Mouse (Mus musculus): ENCODE results near the gene Errfi1. TPM values are rescaled to one million over a fixed set of nuclear protein-coding genes. Genes with fewer than 3 reads are reported as not detected.
A peak's percentile ranks its signal among the peaks of the same experiment; 100 is the strongest.
"Not testable (repeated sequence)": the region's sequence is repeated elsewhere in the genome, so short reads cannot be mapped to it uniquely, and the experiment has no call there.

The Errfi1 gene
- total and polyA plus RNA-seq, 2 experiments = 259 to 661 TPM

DNA sequence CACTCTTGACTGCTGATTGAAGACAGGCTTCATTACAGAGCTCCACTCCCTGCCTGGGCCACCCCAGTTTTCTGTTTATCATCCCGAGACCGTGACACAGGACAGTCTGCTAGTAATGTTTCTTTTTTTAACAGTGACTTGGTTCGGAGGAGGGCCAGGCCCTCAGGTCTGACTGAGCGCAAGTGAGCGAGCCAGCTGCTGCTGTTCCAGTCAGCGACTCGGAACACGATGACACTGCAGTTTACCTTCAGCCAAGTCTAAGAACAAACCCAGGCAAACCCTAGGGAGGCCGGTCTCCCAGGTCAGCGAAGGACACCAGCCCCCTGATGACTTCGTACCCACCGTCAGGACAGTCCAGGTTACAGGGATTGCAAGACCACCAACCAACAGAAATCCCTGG, 48.3 kb downstream of the Errfi1 start:
- Histone ChIP-seq H3K27me3 (ENCODE audit: control insufficient read depth, insufficient read depth, low read length) (no peaks in the 10 kb centered on the region), H3K27ac (replicated peaks; ENCODE audit: insufficient read depth, low read depth, low read length) (no peak overlapping the region), H3K79me2 (ENCODE audit: control insufficient read depth, insufficient read depth, low read length) (no peaks in the 10 kb centered on the region), H3K4me3 (ENCODE audit: insufficient read depth, low read depth, low read length) (no peak overlapping the region), H3K4me1 (ENCODE audit: control insufficient read depth, insufficient read depth, low read length) (peaks cover 18% of the 10 kb centered on the region), H3K9ac (ENCODE audit: low read depth, low read length) (no peak overlapping the region), H3K36me3 (ENCODE audit: control insufficient read depth, insufficient read depth, low read length) (peaks cover 10% of the 10 kb centered on the region)
- TF ChIP-seq POLR2A (IDR thresholded peaks at IDR 0.05; ENCODE audit: extremely low read depth, insufficient read depth, low read length) (no peak), CTCF (IDR thresholded peaks at IDR 0.05; ENCODE audit: low read depth, low read length) (no peak)
- peak; percentile 66 for DNase-seq (ENCODE audit: extremely low read depth, low read depth, low spot score)
- 78% methylated on average over 12 of the region's 12 CpGs for WGBS

DNA sequence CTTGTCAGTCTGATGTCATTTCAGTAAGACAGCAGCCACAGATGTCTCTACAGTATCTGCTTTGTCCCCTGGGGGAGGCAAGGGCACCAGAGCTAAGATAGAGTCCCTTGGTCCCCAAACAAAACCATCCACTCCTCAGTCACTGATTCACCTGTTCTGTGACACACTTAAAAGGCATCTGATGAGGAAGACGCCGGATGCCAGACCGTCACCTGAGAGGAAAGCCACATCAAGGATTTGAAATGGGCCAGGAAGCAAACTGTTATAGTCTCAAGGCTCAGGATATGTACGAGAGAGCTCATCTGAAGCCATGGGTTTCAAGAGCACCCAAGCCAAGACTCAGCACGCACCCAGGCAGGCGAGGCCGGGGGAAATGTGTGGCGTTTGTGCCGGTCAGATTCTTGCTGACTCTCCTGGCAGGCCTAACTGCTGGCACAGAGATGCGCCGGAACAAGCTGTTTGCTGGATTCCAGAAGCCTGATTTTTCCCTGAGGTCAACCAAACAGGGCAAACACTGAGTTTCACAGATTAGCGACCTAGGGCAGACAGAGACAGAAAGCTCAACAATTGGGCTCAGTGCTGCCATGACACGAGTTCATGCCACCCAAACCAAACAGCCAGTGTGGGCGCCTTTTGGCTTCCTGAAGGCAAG, 49.5 kb downstream of the Errfi1 start:
- peak; percentile 97 for DNase-seq (ENCODE audit: extremely low read depth, low read depth, low spot score)
- H3K79me2 ChIP-seq (ENCODE audit: control insufficient read depth, insufficient read depth, low read length) = peaks cover 2% of the 10 kb centered on the region; the same call in 1 of the 2 replicates
- WGBS = 30% methylated on average over 14 of the region's 14 CpGs
- peak overlapping the region; percentile 74 for H3K27ac ChIP-seq (replicated peaks; ENCODE audit: insufficient read depth, low read depth, low read length)
- H3K9ac ChIP-seq (ENCODE audit: low read depth, low read length) = 0 out of 2 replicates have a peak overlapping the region, but pooled peaks have one; percentile 9
- H3K4me1 ChIP-seq (ENCODE audit: control insufficient read depth, insufficient read depth, low read length) = peaks cover 18% of the 10 kb centered on the region
- no peak overlapping the region for H3K4me3 ChIP-seq (ENCODE audit: insufficient read depth, low read depth, low read length)
- TF ChIP-seq POLR2A (IDR thresholded peaks at IDR 0.05; ENCODE audit: extremely low read depth, insufficient read depth, low read length) = no peak
- no peak for TF ChIP-seq CTCF (IDR thresholded peaks at IDR 0.05; ENCODE audit: low read depth, low read length)
- H3K36me3 ChIP-seq (ENCODE audit: control insufficient read depth, insufficient read depth, low read length) = peaks cover 8% of the 10 kb centered on the region
- no peaks in the 10 kb centered on the region for H3K27me3 ChIP-seq (ENCODE audit: control insufficient read depth, insufficient read depth, low read length)

- Histone ChIP-seq H3K27me3 (ENCODE audit: control insufficient read depth, insufficient read depth, low read length) (no peaks in the 10 kb centered on the region), H3K27ac (replicated peaks; ENCODE audit: insufficient read depth, low read depth, low read length) (no peak overlapping the region), H3K4me3 (ENCODE audit: insufficient read depth, low read depth, low read length) (no peak overlapping the region), H3K4me1 (ENCODE audit: control insufficient read depth, insufficient read depth, low read length) (peaks cover 11% of the 10 kb centered on the region), H3K79me2 (ENCODE audit: control insufficient read depth, insufficient read depth, low read length) (peaks cover 2% of the 10 kb centered on the region; the same call in 1 of the 2 replicates), H3K9ac (ENCODE audit: low read depth, low read length) (no peak overlapping the region), H3K36me3 (ENCODE audit: control insufficient read depth, insufficient read depth, low read length) (peaks cover 2% of the 10 kb centered on the region; the same call in 1 of the 2 replicates)
- no peak for TF ChIP-seq CTCF (IDR thresholded peaks at IDR 0.05; ENCODE audit: low read depth, low read length)
- no peak for TF ChIP-seq POLR2A (IDR thresholded peaks at IDR 0.05; ENCODE audit: extremely low read depth, insufficient read depth, low read length)
- DNase-seq (ENCODE audit: extremely low read depth, low read depth, low spot score) = no peak
- WGBS = 90% methylated on average over 8 of the region's 8 CpGs
These were observed 53.4 kb downstream of the Errfi1 start for GRCm38 (mm10) chr4:150907099-150907498.

- not testable (repeated sequence) for H3K4me3 ChIP-seq (ENCODE audit: insufficient read depth, low read depth, low read length); DNase-seq (ENCODE audit: extremely low read depth, low read depth, low spot score); H3K27me3 ChIP-seq (ENCODE audit: control insufficient read depth, insufficient read depth, low read length); H3K36me3 ChIP-seq (ENCODE audit: control insufficient read depth, insufficient read depth, low read length); H3K4me1 ChIP-seq (ENCODE audit: control insufficient read depth, insufficient read depth, low read length); H3K9ac ChIP-seq (ENCODE audit: low read depth, low read length); H3K79me2 ChIP-seq (ENCODE audit: control insufficient read depth, insufficient read depth, low read length); H3K27ac ChIP-seq (replicated peaks; ENCODE audit: insufficient read depth, low read depth, low read length)
- 0 out of 2 replicates have a peak, but pooled peaks have one; percentile 21 for TF ChIP-seq CTCF (IDR thresholded peaks at IDR 0.05; ENCODE audit: low read depth, low read length)
- 68% methylated on average over 5 of the region's 5 CpGs for WGBS
These were observed 54.8 kb downstream of the Errfi1 start for GRCm38 (mm10) chr4:150908512-150908911.

GRCm38 (mm10) chr4:150909451-150910156, 55.9 kb downstream of the Errfi1 start:
- H3K27me3 ChIP-seq (ENCODE audit: control insufficient read depth, insufficient read depth, low read length) = no peaks in the 10 kb centered on the region
- H3K27ac ChIP-seq (replicated peaks; ENCODE audit: insufficient read depth, low read depth, low read length) = peak overlapping the region; percentile 95
- peak overlapping the region; percentile 93 for H3K9ac ChIP-seq (ENCODE audit: low read depth, low read length)
- DNase-seq (ENCODE audit: extremely low read depth, low read depth, low spot score) = peak; percentile 85
- H3K4me1 ChIP-seq (ENCODE audit: control insufficient read depth, insufficient read depth, low read length) = peaks cover 3% of the 10 kb centered on the region; the same call in 1 of the 2 replicates
- H3K36me3 ChIP-seq (ENCODE audit: control insufficient read depth, insufficient read depth, low read length) = peaks cover 2% of the 10 kb centered on the region; the same call in 1 of the 2 replicates
- H3K79me2 ChIP-seq (ENCODE audit: control insufficient read depth, insufficient read depth, low read length) = peaks cover 2% of the 10 kb centered on the region; the same call in 1 of the 2 replicates
- under 1% methylated on average over 56 of the region's 56 CpGs for WGBS
- TF ChIP-seq POLR2A (IDR thresholded peaks at IDR 0.05; ENCODE audit: extremely low read depth, insufficient read depth, low read length) = peak; percentile 74
- no peak for TF ChIP-seq CTCF (IDR thresholded peaks at IDR 0.05; ENCODE audit: low read depth, low read length)
- H3K4me3 ChIP-seq (ENCODE audit: insufficient read depth, low read depth, low read length) = peak overlapping the region; percentile 69
